Comparison of ENCODE assay signal across 14 mouse cellular contexts in genomic region chr14:23492581-23493360, GRCm38 (mm10).
DNase-seq lines count a peak whose midpoint lies in the region; ATAC-seq and TF ChIP-seq lines count a peak whose summit lies in the region.
"Had no signal": no experiment of that assay in that cellular context is flagged by ENCODE, and none has a peak within 500 bp of the region (broad histone marks: within the 10 kb centered on the region; RNA-seq: fewer than 3 reads in every experiment).

No protein-coding gene starts in this region.

- no peaks in the 10 kb centered on the region for H3K4me1 ChIP-seq in heart, embryonic 11.5 days (ENCODE audit: control insufficient read depth, insufficient read depth, low read length)
- peaks cover 8% of the 10 kb centered on the region for H3K4me1 ChIP-seq in lung, embryonic 16.5 days (replicated peaks; ENCODE audit: control insufficient read depth, insufficient read depth, low read length)
- H3K4me1 ChIP-seq in embryonic facial prominence, embryonic 14.5 days (ENCODE audit: control insufficient read depth, insufficient read depth, low read length), result peaks cover 27% of the 10 kb centered on the region
- H3K4me1 ChIP-seq in stomach, embryonic 15.5 days, result no peaks in the 10 kb centered on the region

- H3K9ac ChIP-seq in heart, embryonic 11.5 days (ENCODE audit: low read depth, low read length), result no peak overlapping the region
- H3K9ac ChIP-seq in lung, embryonic 16.5 days (ENCODE audit: low read length), result no peak overlapping the region
- no peak overlapping the region for H3K9ac ChIP-seq in embryonic facial prominence, embryonic 14.5 days (ENCODE audit: low read depth, low read length)
- H3K9ac ChIP-seq in stomach, embryonic 15.5 days, result no peak overlapping the region
- H3K9ac ChIP-seq: heart, embryonic 13.5 days; liver, embryonic 14.5 days had no signal

- H3K27ac ChIP-seq in heart, embryonic 11.5 days (ENCODE audit: low read depth, low read length), result no peak overlapping the region
- peak overlapping the region; percentile 94 for H3K27ac ChIP-seq in lung, embryonic 16.5 days (ENCODE audit: low read length)
- H3K27ac ChIP-seq in embryonic facial prominence, embryonic 14.5 days (replicated peaks; ENCODE audit: low read depth, low read length), result peak overlapping the region; percentile 89
- H3K27ac ChIP-seq in stomach, embryonic 15.5 days, result peak overlapping the region; percentile 31; the same call in 1 of the 2 replicates
- H3K27ac ChIP-seq in layer of hippocampus, adult 2 months, result no peak overlapping the region
- H3K27ac ChIP-seq: heart, embryonic 13.5 days; liver, embryonic 14.5 days had no signal

- H3K9me3 ChIP-seq in heart, embryonic 11.5 days (replicated peaks; ENCODE audit: control insufficient read depth, low read length), result no peaks in the 10 kb centered on the region
- no peaks in the 10 kb centered on the region for H3K9me3 ChIP-seq in lung, embryonic 16.5 days (ENCODE audit: control insufficient read depth, low read length)
- no peaks in the 10 kb centered on the region for H3K9me3 ChIP-seq in embryonic facial prominence, embryonic 14.5 days (ENCODE audit: control insufficient read depth, low read length)
- H3K9me3 ChIP-seq in stomach, embryonic 15.5 days, result no peaks in the 10 kb centered on the region
- H3K9me3 ChIP-seq: heart, embryonic 13.5 days had no signal

- no peak for ATAC-seq in heart, embryonic 11.5 days (replicated peaks; ENCODE audit: insufficient number of reproducible peaks, low FRiP score, low TSS enrichment)
- ATAC-seq in lung, embryonic 16.5 days (ENCODE audit: low read depth), result peak; percentile 66
- 0 out of 2 replicates have a peak, but pooled peaks have one; percentile 23 for ATAC-seq in embryonic facial prominence, embryonic 14.5 days (ENCODE audit: low read depth)
- ATAC-seq in stomach, embryonic 15.5 days (ENCODE audit: insufficient read depth, low FRiP score, low read depth), result no peak
- ATAC-seq: hindbrain, embryonic 16.5 days had no signal

- DNase-seq in heart, adult 18-20 months, result peak; percentile 28 to 45
- DNase-seq in lung, postnatal 36 days, result no peak
- peak; percentile 90 for DNase-seq in embryonic facial prominence, embryonic 14.5 days (ENCODE audit: low spot score)
- DNase-seq in embryo, embryonic 9.5 days (ENCODE audit: extremely low spot score), result no peak
- DNase-seq in layer of hippocampus, adult 2 months (ENCODE audit: low spot score in 2 of 2), result no peak
- DNase-seq: adrenal gland, postnatal 36 days; kidney, adult 2 months had no signal

- no peak overlapping the region for H3K4me3 ChIP-seq in heart, embryonic 11.5 days (ENCODE audit: low read depth, low read length)
- no peak overlapping the region for H3K4me3 ChIP-seq in lung, embryonic 16.5 days (ENCODE audit: low read length)
- H3K4me3 ChIP-seq in embryonic facial prominence, embryonic 14.5 days (ENCODE audit: low read depth, low read length), result no peak overlapping the region
- H3K4me3 ChIP-seq in stomach, embryonic 15.5 days (replicated peaks), result no peak overlapping the region
- no peak overlapping the region for H3K4me3 ChIP-seq in layer of hippocampus, adult 2 months
- H3K4me3 ChIP-seq: heart, embryonic 13.5 days had no signal

- no peaks in the 10 kb centered on the region for H3K36me3 ChIP-seq in heart, embryonic 11.5 days (ENCODE audit: control insufficient read depth, insufficient read depth, low read length)
- no peaks in the 10 kb centered on the region for H3K36me3 ChIP-seq in lung, embryonic 16.5 days (ENCODE audit: control insufficient read depth, insufficient read depth, low read length)
- H3K36me3 ChIP-seq in embryonic facial prominence, embryonic 14.5 days (ENCODE audit: control insufficient read depth, insufficient read depth, low read length), result no peaks in the 10 kb centered on the region
- H3K36me3 ChIP-seq in stomach, embryonic 15.5 days, result no peaks in the 10 kb centered on the region
- H3K36me3 ChIP-seq: G1E; heart, embryonic 13.5 days had no signal

- no peaks in the 10 kb centered on the region for H3K27me3 ChIP-seq in heart, embryonic 11.5 days (ENCODE audit: control insufficient read depth, insufficient read depth, low read length)
- H3K27me3 ChIP-seq in lung, embryonic 16.5 days (ENCODE audit: control insufficient read depth, insufficient read depth, low read depth, low read length), result no peaks in the 10 kb centered on the region
- H3K27me3 ChIP-seq in embryonic facial prominence, embryonic 14.5 days (replicated peaks; ENCODE audit: control insufficient read depth, insufficient read depth, low read length), result no peaks in the 10 kb centered on the region
- H3K27me3 ChIP-seq in stomach, embryonic 15.5 days (replicated peaks), result no peaks in the 10 kb centered on the region
- H3K27me3 ChIP-seq: heart, embryonic 13.5 days had no signal

- WGBS in heart, embryonic 11.5 days (ENCODE audit: insufficient replicate concordance), result 80% methylated on average over 9 of the region's 9 CpGs
- WGBS in lung, embryonic 16.5 days, result 46% methylated on average over 9 of the region's 9 CpGs
- 49% methylated on average over 9 of the region's 9 CpGs for WGBS in embryonic facial prominence, embryonic 14.5 days
- 84% methylated on average over 9 of the region's 9 CpGs for WGBS in stomach, embryonic 15.5 days

- H3K4me2 ChIP-seq in heart, embryonic 11.5 days, result no peak overlapping the region
- no peak overlapping the region for H3K4me2 ChIP-seq in lung, embryonic 16.5 days (ENCODE audit: low read depth, low read length)
- H3K4me2 ChIP-seq in embryonic facial prominence, embryonic 14.5 days (ENCODE audit: low read depth, low read length), result no peak overlapping the region
- H3K4me2 ChIP-seq in stomach, embryonic 15.5 days, result no peak overlapping the region
- H3K4me2 ChIP-seq: heart, embryonic 13.5 days had no signal

- TF ChIP-seq CTCF in layer of hippocampus, adult 2 months (conservative IDR thresholded peaks at IDR 0.05), result no peak

Comparison
In these comparisons a context has a peak if more than half of its experiments do, and no peak if none do; other contexts are left out.
1. DNase-seq: peak in heart, adult 18-20 months (2 of 2) and embryonic facial prominence, embryonic 14.5 days (single experiment); none in lung, postnatal 36 days (single experiment), embryo, embryonic 9.5 days (single experiment) and layer of hippocampus, adult 2 months (0 of 2).
2. ATAC-seq: peak in lung, embryonic 16.5 days (single experiment) and embryonic facial prominence, embryonic 14.5 days (single experiment); none in heart, embryonic 11.5 days (single experiment) and stomach, embryonic 15.5 days (single experiment).
3. H3K27ac ChIP-seq: peak in lung, embryonic 16.5 days (single experiment), embryonic facial prominence, embryonic 14.5 days (single experiment) and stomach, embryonic 15.5 days (single experiment); none in heart, embryonic 11.5 days (single experiment) and layer of hippocampus, adult 2 months (single experiment).